In genomic region chr7:144862126-144862525, GRCm38 (mm10) we compare ENCODE assay signal across 11 mouse cellular contexts. TPM values are rescaled to one million over a fixed set of nuclear protein-coding genes. Genes with fewer than 3 reads are reported as not detected.
DNase-seq lines count a peak whose midpoint lies in the region; ATAC-seq lines count a peak whose summit lies in the region.
"Had no signal": no experiment of that assay in that cellular context is flagged by ENCODE, and none has a peak within 500 bp of the region (broad histone marks: within the 10 kb centered on the region; RNA-seq: fewer than 3 reads in every experiment).

No protein-coding gene starts in this region.

- no peak overlapping the region for H3K27ac ChIP-seq in heart, embryonic 14.5 days (replicated peaks in 1 of 2; ENCODE audit: control insufficient read depth in 1 of 2, insufficient read depth in 1 of 2, low read depth in 2 of 2, low read length in 2 of 2)
- no peak overlapping the region for H3K27ac ChIP-seq in hindbrain, embryonic 10.5 days
- H3K27ac ChIP-seq in midbrain, embryonic 12.5 days (replicated peaks): no peak overlapping the region

- H3K9ac ChIP-seq in heart, embryonic 14.5 days (ENCODE audit: low read length): no peak overlapping the region
- H3K9ac ChIP-seq in midbrain, embryonic 12.5 days (replicated peaks): no peak overlapping the region

- no peak for DNase-seq in heart, postnatal 14 days
- DNase-seq in cerebellum, adult 9-11 months: peak; percentile 35
- DNase-seq in hindbrain, embryonic 10.5 days (ENCODE audit: low spot score): peak; percentile 32
- DNase-seq in spleen, postnatal 4 days (ENCODE audit: low spot score in 2 of 2): no peak
- no peak for DNase-seq in thymus, postnatal 36 days
- no peak for DNase-seq in testis, postnatal 14 days (ENCODE audit: low spot score)

- no peak for ATAC-seq in heart, embryonic 14.5 days (ENCODE audit: insufficient number of reproducible peaks, insufficient read depth, low FRiP score, low read depth)
- ATAC-seq in midbrain, embryonic 12.5 days (ENCODE audit: low FRiP score, low read depth): no peak

- H3K27me3 ChIP-seq in heart, embryonic 14.5 days (ENCODE audit: control insufficient read depth, insufficient read depth, low read length): peaks cover 88% of the 10 kb centered on the region
- peaks cover 93% of the 10 kb centered on the region for H3K27me3 ChIP-seq in hindbrain, embryonic 10.5 days (ENCODE audit: insufficient read depth, poor library complexity, severe bottlenecking)
- H3K27me3 ChIP-seq in midbrain, embryonic 12.5 days: peaks cover 90% of the 10 kb centered on the region

- intact Hi-C loops in heart, postnatal 14 days (cut with DNase I): no loop called here

- H3K4me3 ChIP-seq in heart, embryonic 14.5 days (ENCODE audit: control insufficient read depth in 1 of 2, insufficient read depth in 1 of 2, low read depth in 1 of 2, low read length in 2 of 2): peak overlapping the region in 1 of 2 experiments; percentile 27; a peak in 2 of 4 replicates
- H3K4me3 ChIP-seq in hindbrain, embryonic 10.5 days: peak overlapping the region; percentile 43
- peak overlapping the region; percentile 32; the same call in 1 of the 2 replicates for H3K4me3 ChIP-seq in midbrain, embryonic 12.5 days

- H3K36me3 ChIP-seq in heart, embryonic 14.5 days (ENCODE audit: control insufficient read depth, insufficient read depth, low read length): no peaks in the 10 kb centered on the region
- H3K36me3 ChIP-seq in hindbrain, embryonic 10.5 days: no peaks in the 10 kb centered on the region
- no peaks in the 10 kb centered on the region for H3K36me3 ChIP-seq in midbrain, embryonic 12.5 days

- H3K4me2 ChIP-seq in heart, embryonic 14.5 days (ENCODE audit: low read length): peak overlapping the region; percentile 47; the same call in 1 of the 2 replicates
- peak overlapping the region; percentile 44 for H3K4me2 ChIP-seq in midbrain, embryonic 12.5 days (replicated peaks)

- no peaks in the 10 kb centered on the region for H3K9me3 ChIP-seq in heart, embryonic 14.5 days (ENCODE audit: control insufficient read depth, low read length)
- no peaks in the 10 kb centered on the region for H3K9me3 ChIP-seq in hindbrain, embryonic 10.5 days
- no peaks in the 10 kb centered on the region for H3K9me3 ChIP-seq in midbrain, embryonic 12.5 days

- WGBS in heart, embryonic 14.5 days: 3% methylated on average over 15 of the region's 15 CpGs
- WGBS in hindbrain, embryonic 10.5 days: under 1% methylated on average over 15 of the region's 15 CpGs
- WGBS in midbrain, embryonic 12.5 days: 2% methylated on average over 15 of the region's 15 CpGs

- peaks cover 0 to 9% of the 10 kb centered on the region in 2 experiments; a peak in 3 of 4 replicates for H3K4me1 ChIP-seq in heart, embryonic 14.5 days (ENCODE audit: control insufficient read depth in 2 of 2, insufficient read depth in 2 of 2, low read length in 2 of 2)
- H3K4me1 ChIP-seq in hindbrain, embryonic 10.5 days (replicated peaks): peaks cover 26% of the 10 kb centered on the region
- peaks cover 13% of the 10 kb centered on the region for H3K4me1 ChIP-seq in midbrain, embryonic 12.5 days

RNA-seq across cellular contexts. Expression of gene Fgf4, which starts 15.0 kb away (rescaled TPM):
- not detected in 2 replicates for polyA plus RNA-seq in heart, embryonic 14.5 days (2014; fragmentation: Nextera tagmentation; extraction: Ambion mirVana)
- not detected for total RNA-seq in heart, postnatal 14 days (2021)
- polyA plus RNA-seq in hindbrain, embryonic 10.5 days (2016; fragmentation: Nextera tagmentation; extraction: Ambion mirVana): 0.15 TPM in 1 of 2 replicates, not detected in the other
- not detected in 2 replicates for polyA plus RNA-seq in midbrain, embryonic 12.5 days (2016; fragmentation: Nextera tagmentation; extraction: Ambion mirVana)
- total RNA-seq: gastrocnemius, adult 18-20 months; layer of hippocampus, adult 8-10 months; megakaryocyte progenitor cell, adult 5-6 weeks had no signal

RNA-seq across cellular contexts. Expression of gene Fgf3, which starts 24.2 kb away (rescaled TPM):
- polyA plus RNA-seq in heart, embryonic 14.5 days (2014; fragmentation: Nextera tagmentation; extraction: Ambion mirVana): not detected in 2 replicates
- not detected for total RNA-seq in heart, postnatal 14 days (2021)
- 1.7 and 2.6 TPM in 2 replicates for polyA plus RNA-seq in hindbrain, embryonic 10.5 days (2016; fragmentation: Nextera tagmentation; extraction: Ambion mirVana)
- polyA plus RNA-seq in midbrain, embryonic 12.5 days (2016; fragmentation: Nextera tagmentation; extraction: Ambion mirVana): 0.73 and 1.1 TPM in 2 replicates
- total RNA-seq: gastrocnemius, adult 18-20 months had no signal

RNA-seq across cellular contexts. Expression of gene Fgf15, which starts 34.2 kb away (rescaled TPM):
- polyA plus RNA-seq in heart, embryonic 14.5 days (2014; fragmentation: Nextera tagmentation; extraction: Ambion mirVana): not detected in 2 replicates
- not detected for total RNA-seq in heart, postnatal 14 days (2021)
- polyA plus RNA-seq in hindbrain, embryonic 10.5 days (2016; fragmentation: Nextera tagmentation; extraction: Ambion mirVana): 43.4 and 55.3 TPM in 2 replicates
- polyA plus RNA-seq in midbrain, embryonic 12.5 days (2016; fragmentation: Nextera tagmentation; extraction: Ambion mirVana): 69.8 and 95.0 TPM in 2 replicates
- total RNA-seq: gastrocnemius, adult 18-20 months; layer of hippocampus, adult 8-10 months; megakaryocyte progenitor cell, adult 5-6 weeks had no signal

RNA-seq across cellular contexts. Expression of gene LTO1, which starts 52.8 kb away (rescaled TPM):
- 16.1 and 19.2 TPM in 2 replicates for polyA plus RNA-seq in heart, embryonic 14.5 days (2014; fragmentation: Nextera tagmentation; extraction: Ambion mirVana)
- 10 to 100 TPM; 14.0 to 14.3 TPM for total RNA-seq in heart, postnatal 14 days (2021)
- 30.5 and 33.0 TPM in 2 replicates for polyA plus RNA-seq in hindbrain, embryonic 10.5 days (2016; fragmentation: Nextera tagmentation; extraction: Ambion mirVana)
- 33.6 and 36.4 TPM in 2 replicates for polyA plus RNA-seq in midbrain, embryonic 12.5 days (2016; fragmentation: Nextera tagmentation; extraction: Ambion mirVana)

Comparison
In these comparisons a context has a peak if more than half of its experiments do, and no peak if none do; other contexts are left out.
1. DNase-seq: peak in cerebellum, adult 9-11 months (single experiment) and hindbrain, embryonic 10.5 days (single experiment); none in heart, postnatal 14 days (0 of 2), spleen, postnatal 4 days (0 of 2), thymus, postnatal 36 days (0 of 2) and testis, postnatal 14 days (single experiment).
2. RNA of gene Fgf15, which starts 34.2 kb away (polyA plus RNA-seq): 69.8 to 95.0 TPM in midbrain, embryonic 12.5 days and 43.4 to 55.3 TPM in hindbrain, embryonic 10.5 days; not detected in heart, embryonic 14.5 days; every median in the first group is over 10 times any median in the second.